Mouse (Mus musculus) MEL (cell line): ENCODE data around the gene Golph3l. TPM values are rescaled to one million over a fixed set of nuclear protein-coding genes. Genes with fewer than 3 reads are reported as not detected.

ENCODE experiments used
- DNase-seq: peaks from one replicate; pipeline ENCODE4 v3.0.0; 2011; ENCODE audit warnings: low read depth, low spot score
- H3K27ac ChIP-seq: 2 replicates; pipeline ENCODE4 v1.5.1; 2012; ENCODE audit warnings: low read depth, mild to moderate bottlenecking, control low read depth, low read length, moderate library complexity; ENCODE audit not compliant: control insufficient read depth
- H3K27me3 ChIP-seq, 2 experiments: fragments of 150-350 bp in 1 of 2; sonication (generic) in 1 of 2; 2 replicates each; pipeline ENCODE4 v1.6.1; 2012; ENCODE audit warnings: low read length in 2 of 2, mild to moderate bottlenecking in 2 of 2, improper control_type of control experiment in 1 of 2, moderate library complexity in 1 of 2; ENCODE audit not compliant: insufficient read depth in 2 of 2, control insufficient read depth in 1 of 2
- H3K36me3 ChIP-seq, 2 experiments: 2 replicates each; pipeline ENCODE4 v1.6.1; 2012 to 2014; ENCODE audit warnings: low read length in 2 of 2, improper control_type of control experiment in 1 of 2, inconsistent platforms in 1 of 2, mild to moderate bottlenecking in 1 of 2; ENCODE audit not compliant: insufficient read depth in 2 of 2, control insufficient read depth in 1 of 2
- H3K4me1 ChIP-seq, 2 experiments: fragments of 150-350 bp in 1 of 2; sonication (generic) in 1 of 2; 2 replicates each; pipeline ENCODE4 v1.6.1; 2012; ENCODE audit warnings: low read length in 2 of 2, improper control_type of control experiment in 1 of 2, mild to moderate bottlenecking in 1 of 2; ENCODE audit not compliant: insufficient read depth in 2 of 2, control insufficient read depth in 1 of 2
- H3K4me3 ChIP-seq, 2 experiments: fragments of 150-350 bp in 1 of 2; sonication (generic) in 1 of 2; 2 replicates each; pipeline ENCODE4 v1.5.1; 2012; ENCODE audit warnings: low read depth in 2 of 2, low read length in 2 of 2, mild to moderate bottlenecking in 2 of 2, moderate library complexity in 2 of 2, control low read depth in 1 of 2, improper control_type of control experiment in 1 of 2; ENCODE audit not compliant: control insufficient read depth in 1 of 2, insufficient read depth in 1 of 2
- H3K79me2 ChIP-seq: 2 replicates; pipeline ENCODE4 v1.6.1; 2012; ENCODE audit warnings: mild to moderate bottlenecking, low read length, moderate library complexity; ENCODE audit not compliant: control insufficient read depth, poor library complexity, insufficient read depth
- H3K9ac ChIP-seq: 2 replicates; pipeline ENCODE4 v1.6.1; 2012; ENCODE audit warnings: low read depth, mild to moderate bottlenecking, control low read depth, low read length, moderate library complexity; ENCODE audit not compliant: control insufficient read depth, poor library complexity, severe bottlenecking
- H3K9me3 ChIP-seq: fragments of 150-350 bp; sonication (generic); replicated peaks from 2 replicates; pipeline ENCODE4 v1.6.1; 2012; ENCODE audit warnings: mild to moderate bottlenecking, low read length, improper control_type of control experiment, moderate library complexity; ENCODE audit not compliant: insufficient read depth
- EP300 ChIP-seq, 2 experiments: IDR thresholded peaks; 2 replicates each; pipeline ENCODE4 v1.6.1; 2011; ENCODE audit warnings: improper control_type of control experiment in 2 of 2, low read length in 2 of 2, low read depth in 1 of 2, mild to moderate bottlenecking in 1 of 2
- ETS1 ChIP-seq: IDR thresholded peaks from 2 replicates; pipeline ENCODE4 v1.6.1; 2012; ENCODE audit warnings: low read depth, mild to moderate bottlenecking, inconsistent platforms, low read length, improper control_type of control experiment, moderate library complexity
- KAT2A ChIP-seq: conservative IDR thresholded peaks from 2 replicates; pipeline ENCODE4 v1.6.1; 2012; ENCODE audit warnings: low read depth, low read length, improper control_type of control experiment, inconsistent platforms
- MYC ChIP-seq: IDR thresholded peaks from 2 replicates; pipeline ENCODE4 v1.6.1; 2011; ENCODE audit warnings: low read depth, mild to moderate bottlenecking, low read length, improper control_type of control experiment, moderate library complexity
- POLR2AphosphoS5 ChIP-seq: IDR thresholded peaks from 2 replicates; pipeline ENCODE4 v1.6.1; 2012; ENCODE audit warnings: low read depth, borderline replicate concordance, mild to moderate bottlenecking, inconsistent platforms, low read length, moderate library complexity, mixed read lengths
- RCOR1 ChIP-seq: IDR thresholded peaks from 2 replicates; pipeline ENCODE4 v1.6.1; 2012; ENCODE audit warnings: low read depth, mild to moderate bottlenecking, inconsistent platforms, low read length, improper control_type of control experiment
- SMC3 ChIP-seq: IDR thresholded peaks from 2 replicates; pipeline ENCODE4 v1.6.1; 2011; ENCODE audit warnings: low read depth, low read length, improper control_type of control experiment
- TAL1 ChIP-seq: IDR thresholded peaks from 2 replicates; pipeline ENCODE4 v1.6.1; 2012; ENCODE audit warnings: mild to moderate bottlenecking, inconsistent platforms, low read length, moderate library complexity, mixed read lengths
- ZKSCAN1 ChIP-seq: IDR thresholded peaks from 2 replicates; pipeline ENCODE4 v1.6.1; 2012; ENCODE audit warnings: low read depth, mild to moderate bottlenecking, inconsistent platforms, low read length, improper control_type of control experiment, moderate library complexity
- polyA plus RNA-seq, 2 experiments: library from polyadenylated mRNA; stranded (reverse) in 1 of 2; unstranded in 1 of 2; fragments of >175 nt in 1 of 2; fragments of >200 nt in 1 of 2; gene quantifications; 2 replicates each; pipeline versions ENCODE4 v1.2.1 to v1.2.4; 2012; ENCODE audit warnings: low replicate concordance in 2 of 2, low read depth in 1 of 2; ENCODE audit not compliant: insufficient read length in 2 of 2, insufficient read depth in 1 of 2, missing spikeins in 1 of 2
- total RNA-seq: library from RNA; depleted of rRNA; stranded (reverse); fragments of 300-350 nt; gene quantifications from 2 replicates; pipeline ENCODE4 v1.2.3, GENCODE M21; 2012

Gene Golph3l
- total and polyA plus RNA-seq, 3 experiments, result 43.8 to 45.1 TPM; not detected in 1

GRCm38 (mm10) chr3:95660788-95661478 lies 72.2 kb downstream of the Golph3l start (continued):
- no peak for TF ChIP-seq EP300 (IDR thresholded peaks at IDR 0.05; ENCODE audit: low read depth in 1 of 2, low read length in 2 of 2)

- Histone ChIP-seq H3K36me3 (peaks cover 46 to 75% of the 10 kb centered on the region in 2 experiments), H3K4me3 (no peak overlapping the region; a peak in 1 of 4 replicates), H3K27me3 (no peaks in the 10 kb centered on the region), H3K9me3 (no peaks in the 10 kb centered on the region), H3K27ac (peak overlapping the region; percentile 60), H3K79me2 (peaks cover 80% of the 10 kb centered on the region), H3K4me1 (peaks cover 45 to 60% of the 10 kb centered on the region in 2 experiments), H3K9ac (peak overlapping the region; percentile 22)
- TF ChIP-seq SMC3 (no peak), ETS1 (no peak), RCOR1 (no peak), ZKSCAN1 (no peak), TAL1 (peak; percentile 74), MYC (no peak)
- DNase-seq, result peak; percentile 93
Observed at GRCm38 (mm10) chr3:95661945-95662715, 73.4 kb downstream of the Golph3l start.

GRCm38 (mm10) chr3:95662724-95663449 lies 74.2 kb downstream of the Golph3l start:
- peaks cover 45 to 55% of the 10 kb centered on the region in 2 experiments for H3K4me1 ChIP-seq
- peaks cover 46 to 69% of the 10 kb centered on the region in 2 experiments for H3K36me3 ChIP-seq
- H3K9me3 ChIP-seq, result no peaks in the 10 kb centered on the region
- H3K79me2 ChIP-seq, result peaks cover 86% of the 10 kb centered on the region
- peak overlapping the region; percentile 22 for H3K9ac ChIP-seq
- H3K27me3 ChIP-seq, result no peaks in the 10 kb centered on the region
- no peak overlapping the region; a peak in 1 of 4 replicates for H3K4me3 ChIP-seq
- peak; percentile 73 for DNase-seq
- TF ChIP-seq KAT2A (no peak), TAL1 (peak; percentile 35; the same call in 1 of the 2 replicates), POLR2AphosphoS5 (peak; percentile 49; the same call in 1 of the 2 replicates)
- H3K27ac ChIP-seq, result peak overlapping the region; percentile 60
